Mouse (Mus musculus): Measurements from ENCODE around the gene Timm29.

- TF ChIP-seq CTCF (IDR thresholded peaks at IDR 0.05; ENCODE audit: low read depth) (no peak), EP300 (IDR thresholded peaks at IDR 0.05; ENCODE audit: low read depth) (no peak)
Observed at GRCm38 (mm10) chr9:21555198-21555742, 37.3 kb upstream of the Timm29 start.

All from heart, postnatal 0 days (tissue).